Mouse (Mus musculus) small intestine, adult 2 months (tissue): ENCODE data around the gene Car5a. TPM values are rescaled to one million over a fixed set of nuclear protein-coding genes. Genes with fewer than 3 reads are reported as not detected.
A peak's percentile ranks its signal among the peaks of the same experiment; 100 is the strongest.

ENCODE experiments used
- H3K27ac ChIP-seq: fragments of 200-500 bp; 2 replicates; pipeline ENCODE4 v1.5.1; 2012; ENCODE audit warnings: low read depth, low read length, control low read depth, inconsistent platforms; ENCODE audit not compliant: insufficient read depth
- H3K27me3 ChIP-seq: fragments of 200-500 bp; 2 replicates; pipeline ENCODE4 v1.6.1; 2012; ENCODE audit warnings: mild to moderate bottlenecking, moderate library complexity, low read length, inconsistent platforms; ENCODE audit not compliant: control insufficient read depth, insufficient read depth
- H3K36me3 ChIP-seq: fragments of 200-500 bp; 2 replicates; pipeline ENCODE4 v1.6.1; 2012; ENCODE audit warnings: mild to moderate bottlenecking, low read length, control low read depth, inconsistent platforms; ENCODE audit not compliant: control insufficient read depth, insufficient read depth
- H3K4me1 ChIP-seq: fragments of 200-500 bp; 2 replicates; pipeline ENCODE4 v1.6.1; 2012; ENCODE audit warnings: low read length, inconsistent platforms, mixed read lengths; ENCODE audit not compliant: control insufficient read depth, insufficient read depth, insufficient read length
- H3K4me3 ChIP-seq: fragments of 200-500 bp; 2 replicates; pipeline ENCODE4 v1.5.1; 2012; ENCODE audit warnings: low read depth, mild to moderate bottlenecking, control low read depth, inconsistent platforms, low read length, moderate library complexity
- CTCF ChIP-seq: fragments of 200-500 bp; IDR thresholded peaks from 2 replicates; pipeline ENCODE4 v1.5.1; 2012; ENCODE audit warnings: low read depth, mild to moderate bottlenecking, control low read depth, inconsistent platforms, low read length, moderate library complexity, mixed read lengths; ENCODE audit not compliant: insufficient replicate concordance, insufficient read length; ENCODE audit errors: extremely low read depth
- POLR2A ChIP-seq: fragments of 200-500 bp; IDR thresholded peaks from 2 replicates; pipeline ENCODE4 v1.6.1; 2012; ENCODE audit warnings: low read depth, mild to moderate bottlenecking, control low read depth, inconsistent platforms, low read length, moderate library complexity
- WGBS: fragments of 180-500 bp; shearing (Covaris S2); methylation state at CpG from one replicate; pipeline ENCODE4 v1.1.7; 2018; 5-methylcytosine and 5-hydroxymethylcytosine counted together
- polyA plus RNA-seq: library from polyadenylated mRNA; depleted of rRNA; stranded (reverse); fragments of >200 nt; gene quantifications from 2 replicates; pipeline ENCODE4 v1.2.3, GENCODE M21; 2012

Car5a gene
- polyA plus RNA-seq, 1 experiment = 0.11 TPM

DNA sequence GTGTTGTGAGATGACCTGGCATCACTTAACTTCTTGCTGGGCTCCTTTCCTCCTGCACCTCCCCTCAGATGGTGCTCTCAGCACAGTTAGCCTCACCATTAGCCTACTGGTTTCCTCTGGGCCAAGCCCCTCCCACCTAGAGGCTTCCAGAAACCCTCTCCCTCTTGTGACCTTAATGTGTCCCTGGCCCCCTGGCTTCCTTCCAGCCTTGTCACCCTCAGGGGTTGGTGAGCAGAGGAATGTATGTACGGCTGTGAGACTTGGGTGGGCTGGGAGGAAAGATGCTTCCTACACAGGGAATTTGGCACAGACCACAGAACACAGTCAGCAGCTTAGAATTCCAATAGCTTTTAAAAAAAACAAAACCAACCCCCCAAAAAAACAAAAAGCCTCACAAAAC is 63.9 kb downstream of the Car5a start:
- no peak for TF ChIP-seq CTCF
- TF ChIP-seq POLR2A = no peak
- peaks cover 18% of the 10 kb centered on the region; the same call in 1 of the 2 replicates for H3K36me3 ChIP-seq
- no peak overlapping the region for H3K4me3 ChIP-seq
- 88% methylated on average over 1 of the region's 1 CpGs for WGBS
- H3K27ac ChIP-seq = no peak overlapping the region
- H3K27me3 ChIP-seq = no peaks in the 10 kb centered on the region
- no peaks in the 10 kb centered on the region for H3K4me1 ChIP-seq

DNA sequence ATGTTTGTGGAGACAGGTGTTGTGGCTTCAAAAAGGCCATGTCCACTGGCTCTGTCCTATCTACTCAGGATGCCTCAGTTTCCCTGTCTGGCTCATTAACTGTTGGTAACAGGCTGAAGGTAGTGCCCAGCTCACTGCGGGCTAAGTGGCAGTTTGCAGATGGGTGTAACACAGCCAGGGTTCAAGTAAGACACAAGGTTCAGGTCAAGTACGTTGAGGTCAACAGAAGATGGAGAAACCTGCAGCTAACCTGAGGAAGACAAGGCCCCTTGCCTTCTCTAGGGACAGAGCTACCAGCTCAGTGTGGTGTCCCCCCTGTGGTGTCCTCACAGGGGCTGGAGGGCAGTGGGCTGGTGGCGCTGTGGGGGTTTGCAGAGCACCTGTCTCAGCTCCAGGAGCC is 65.0 kb downstream of the Car5a start:
- no peak overlapping the region for H3K4me3 ChIP-seq
- H3K36me3 ChIP-seq = peaks cover 18% of the 10 kb centered on the region; the same call in 1 of the 2 replicates
- no peak for TF ChIP-seq POLR2A
- H3K27ac ChIP-seq = no peak overlapping the region
- 90% methylated on average over 3 of the region's 3 CpGs for WGBS
- no peaks in the 10 kb centered on the region for H3K4me1 ChIP-seq
- H3K27me3 ChIP-seq = no peaks in the 10 kb centered on the region

DNA sequence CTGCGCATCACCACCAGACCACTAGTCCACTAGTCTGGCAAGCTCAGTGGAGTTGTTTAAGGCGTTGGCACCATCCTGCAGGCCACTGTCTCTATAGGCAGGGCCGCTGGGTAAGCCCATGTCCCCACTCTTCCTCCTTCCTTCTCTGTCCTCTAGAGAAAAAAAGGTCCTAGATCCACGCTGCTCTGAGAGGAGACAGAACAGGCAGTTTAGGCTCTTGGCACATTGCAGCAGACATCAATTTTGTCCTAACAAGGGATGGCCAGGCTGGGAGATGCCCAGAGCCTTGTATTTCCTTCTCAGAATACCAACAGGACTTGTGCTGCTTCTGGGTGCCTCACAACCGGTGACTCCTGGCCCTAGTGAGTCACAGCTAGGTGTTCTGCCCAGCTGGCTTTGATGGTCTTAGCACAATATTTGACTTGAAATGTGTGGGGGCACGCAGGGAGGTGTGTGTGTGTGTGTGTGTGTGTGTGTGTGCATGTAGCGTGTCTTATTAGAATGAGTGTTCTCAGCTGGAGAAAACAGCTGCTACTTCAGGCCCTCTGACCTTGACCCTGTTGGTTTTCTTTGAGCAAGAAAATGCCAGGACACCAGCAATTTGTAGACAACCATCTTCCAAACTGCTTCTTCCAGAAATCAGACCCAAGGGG is 66.8 kb downstream of the Car5a start:
- 68% methylated on average over 7 of the region's 7 CpGs for WGBS
- no peak for TF ChIP-seq POLR2A
- no peak for TF ChIP-seq CTCF
- Histone ChIP-seq H3K4me3 (no peak overlapping the region), H3K27me3 (no peaks in the 10 kb centered on the region), H3K36me3 (peaks cover 7% of the 10 kb centered on the region; the same call in 1 of the 2 replicates), H3K27ac (no peak overlapping the region), H3K4me1 (no peaks in the 10 kb centered on the region)

DNA sequence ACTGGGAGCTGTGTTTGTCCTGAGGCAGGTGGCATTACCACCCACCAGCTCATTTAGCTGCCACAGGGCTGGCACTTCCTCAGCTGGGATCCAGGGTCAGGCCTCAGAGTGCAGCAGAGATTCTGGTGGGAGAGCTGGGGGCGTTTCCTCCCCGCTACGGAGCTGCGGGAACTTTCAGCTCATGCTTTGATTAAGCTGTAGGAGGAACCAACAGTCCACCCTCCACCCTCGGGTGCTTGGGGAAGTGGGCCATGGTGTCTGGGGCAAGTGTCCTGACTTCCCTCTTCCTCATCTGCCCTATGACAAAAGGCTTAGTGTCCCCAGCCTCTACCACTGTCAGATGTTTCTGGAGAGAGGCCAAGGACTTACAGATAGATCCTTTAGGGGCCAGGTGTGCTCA is 67.5 kb downstream of the Car5a start:
- TF ChIP-seq POLR2A (no peak), CTCF (no peak)
- Histone ChIP-seq H3K4me1 (no peaks in the 10 kb centered on the region), H3K4me3 (no peak overlapping the region), H3K27ac (no peak overlapping the region), H3K36me3 (0 out of 2 replicates have a peak, but pooled peaks cover under 1% of the 10 kb centered on the region), H3K27me3 (no peaks in the 10 kb centered on the region)
- 25% methylated on average over 5 of the region's 5 CpGs for WGBS

DNA sequence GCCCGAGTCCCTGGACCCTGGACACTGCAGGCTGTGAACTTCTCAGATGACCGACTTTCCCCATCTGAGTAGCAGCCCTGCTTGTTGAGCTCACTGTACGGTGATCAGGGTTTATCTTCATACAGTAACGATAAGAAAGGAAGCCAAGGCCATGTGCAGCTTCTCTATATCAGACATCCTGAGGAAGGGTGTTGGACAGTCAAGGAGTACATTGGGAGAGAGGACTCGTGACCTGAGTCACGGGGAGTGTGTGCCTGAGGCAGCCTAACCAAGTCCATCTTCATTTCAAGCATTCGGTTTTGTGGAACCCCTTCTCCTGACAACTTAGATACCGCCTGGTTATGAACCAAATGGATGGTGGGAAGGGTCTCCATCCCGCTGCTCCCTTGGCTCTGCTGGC is 69.2 kb downstream of the Car5a start:
- Histone ChIP-seq H3K27ac (no peak overlapping the region), H3K4me3 (no peak overlapping the region), H3K27me3 (no peaks in the 10 kb centered on the region), H3K36me3 (no peaks in the 10 kb centered on the region), H3K4me1 (no peaks in the 10 kb centered on the region)
- TF ChIP-seq POLR2A = no peak
- TF ChIP-seq CTCF = no peak
- WGBS = 76% methylated on average over 9 of the region's 9 CpGs

DNA sequence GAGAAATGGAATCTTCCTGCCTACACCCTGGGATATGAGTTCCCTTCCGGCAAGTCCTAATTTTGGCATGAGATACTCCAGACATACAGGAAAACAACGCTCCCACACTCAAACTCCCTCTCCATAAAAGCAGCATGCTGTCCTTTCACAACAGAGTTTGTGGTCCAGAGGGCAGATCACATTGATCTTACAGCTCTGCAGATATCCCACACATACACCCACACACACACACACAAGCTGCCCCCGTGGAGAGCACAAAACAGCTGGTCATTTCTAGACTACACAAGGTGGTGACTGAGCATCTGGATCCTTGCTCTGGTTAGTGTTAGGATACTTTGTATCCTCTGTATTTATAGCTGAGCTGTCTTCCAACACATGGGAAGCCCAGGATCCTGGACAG is 69.7 kb downstream of the Car5a start:
- Histone ChIP-seq H3K27ac (no peak overlapping the region), H3K36me3 (no peaks in the 10 kb centered on the region), H3K4me1 (no peaks in the 10 kb centered on the region), H3K27me3 (no peaks in the 10 kb centered on the region), H3K4me3 (no peak overlapping the region)
- TF ChIP-seq POLR2A = no peak
- TF ChIP-seq CTCF = no peak
- 78% methylated on average over 3 of the region's 3 CpGs for WGBS

DNA sequence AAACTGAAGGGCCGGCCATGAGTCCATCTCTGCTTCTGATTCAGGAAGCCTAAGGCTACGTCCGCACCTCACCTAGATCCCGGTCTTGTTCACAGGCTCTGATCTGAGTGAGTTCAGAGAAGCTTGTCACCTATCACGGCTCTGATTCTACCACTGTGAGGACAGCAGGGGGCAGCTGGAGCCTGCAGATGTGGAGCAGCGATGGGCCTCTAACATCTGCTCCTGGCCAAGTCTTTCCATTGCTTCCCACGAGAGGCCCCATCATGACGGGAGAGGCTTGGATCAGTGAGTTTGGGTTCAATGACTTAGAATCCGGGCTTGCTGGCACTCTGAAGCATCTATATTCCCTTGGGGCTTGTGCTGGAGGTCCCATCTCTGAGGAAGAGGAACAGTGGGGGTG is 70.7 kb downstream of the Car5a start:
- Histone ChIP-seq H3K27ac (no peak overlapping the region), H3K4me3 (no peak overlapping the region)
- WGBS = 48% methylated on average over 9 of the region's 9 CpGs

DNA sequence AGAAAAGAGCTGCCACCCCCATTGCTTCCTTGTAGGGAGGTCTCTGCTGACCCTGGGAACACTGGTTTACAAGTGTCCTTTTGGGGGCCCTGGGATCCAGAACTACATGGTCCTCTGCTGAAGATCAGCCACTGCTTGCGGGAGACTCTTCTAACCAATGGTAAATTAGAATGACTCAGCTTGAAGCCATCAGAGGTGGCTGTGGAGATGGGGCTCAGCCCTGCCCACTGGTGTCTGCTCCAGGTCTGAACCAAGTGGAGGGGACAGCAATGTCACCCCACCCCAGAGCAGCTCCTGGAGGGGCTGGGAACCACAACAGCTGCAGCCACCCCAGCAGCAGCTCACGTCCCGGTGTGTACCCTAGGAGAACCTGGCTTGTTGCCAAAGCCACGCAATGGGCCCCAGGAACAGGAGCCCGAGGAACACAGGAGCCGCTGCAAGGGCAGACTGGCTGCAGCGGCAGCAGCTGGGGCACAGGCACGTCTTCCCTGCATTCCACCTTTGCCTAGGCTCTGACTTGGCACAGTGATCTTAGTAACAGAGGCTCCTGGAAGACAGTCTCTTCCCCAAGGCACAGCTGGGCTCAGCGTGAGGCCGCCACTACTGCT is 72.8 kb downstream of the Car5a start:
- Histone ChIP-seq H3K4me1 (no peaks in the 10 kb centered on the region), H3K4me3 (no peak overlapping the region), H3K27ac (no peak overlapping the region), H3K36me3 (no peaks in the 10 kb centered on the region), H3K27me3 (no peaks in the 10 kb centered on the region)
- TF ChIP-seq POLR2A (no peak), CTCF (no peak)
- WGBS = 10% methylated on average over 10 of the region's 10 CpGs

More for the DNA sequence above, 70.7 kb downstream of the Car5a start:
- Histone ChIP-seq H3K4me1 (no peaks in the 10 kb centered on the region), H3K36me3 (no peaks in the 10 kb centered on the region), H3K27me3 (no peaks in the 10 kb centered on the region)
- no peak for TF ChIP-seq POLR2A
- TF ChIP-seq CTCF = peak; percentile 68
